Mouse (Mus musculus): Measurements from ENCODE around the gene Srbd1. TPM values are rescaled to one million over a fixed set of nuclear protein-coding genes. Genes with fewer than 3 reads are reported as not detected.
A peak's percentile ranks its signal among the peaks of the same experiment; 100 is the strongest.

The Srbd1 gene
- polyA plus RNA-seq (2015; fragmentation: Nextera tagmentation; extraction: Ambion mirVana): 16.2 and 18.4 TPM in 2 replicates

DNA sequence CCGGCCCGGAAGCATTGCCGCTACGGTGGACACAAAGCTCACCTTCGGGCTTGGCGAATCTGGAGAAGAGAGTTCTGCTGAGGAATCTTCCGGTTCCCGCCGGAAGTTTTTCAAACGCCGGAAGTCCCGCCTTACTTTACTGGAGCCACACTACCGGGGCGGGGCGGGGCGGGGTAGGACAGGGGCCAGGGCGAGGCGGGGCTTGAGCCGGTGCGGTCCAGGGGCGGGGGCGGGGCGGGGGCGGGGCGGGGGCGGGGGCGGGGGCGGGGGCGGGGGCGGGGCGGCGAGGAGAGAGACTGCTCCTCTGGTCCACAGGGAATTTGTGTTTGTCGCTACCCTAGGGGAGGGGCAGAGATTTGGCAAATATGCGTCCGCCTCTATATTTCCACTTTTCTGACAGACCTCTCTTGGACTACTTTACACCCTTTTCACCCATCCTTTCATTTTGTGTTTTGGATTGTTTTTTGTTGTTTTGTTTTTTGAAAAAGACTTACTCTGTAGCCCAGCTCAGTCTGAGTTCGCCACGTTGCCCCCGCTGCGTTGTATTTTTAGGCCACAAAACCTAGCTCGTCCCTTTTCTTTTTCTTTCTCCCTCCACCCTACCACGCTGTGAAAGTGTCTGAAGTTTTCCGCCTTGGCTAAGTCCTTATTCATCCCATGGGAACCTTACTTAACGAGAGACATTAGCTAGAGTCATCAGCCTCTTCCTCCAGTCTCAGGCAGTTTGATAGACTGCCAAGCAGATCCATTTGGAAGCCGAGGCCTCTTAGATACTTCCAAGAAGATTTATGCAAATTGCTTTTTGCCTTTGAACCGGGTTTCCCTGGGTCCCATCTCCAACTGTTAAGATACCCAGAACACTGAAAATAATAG is at the start of gene Srbd1:
Srbd1 (minus strand) TSS at position 97 of the 873 bp plus-strand sequence.
- WGBS: 2% methylated on average over 29 of the region's 45 CpGs
- peak; percentile 97 for ATAC-seq (ENCODE audit: low read depth)

DNA sequence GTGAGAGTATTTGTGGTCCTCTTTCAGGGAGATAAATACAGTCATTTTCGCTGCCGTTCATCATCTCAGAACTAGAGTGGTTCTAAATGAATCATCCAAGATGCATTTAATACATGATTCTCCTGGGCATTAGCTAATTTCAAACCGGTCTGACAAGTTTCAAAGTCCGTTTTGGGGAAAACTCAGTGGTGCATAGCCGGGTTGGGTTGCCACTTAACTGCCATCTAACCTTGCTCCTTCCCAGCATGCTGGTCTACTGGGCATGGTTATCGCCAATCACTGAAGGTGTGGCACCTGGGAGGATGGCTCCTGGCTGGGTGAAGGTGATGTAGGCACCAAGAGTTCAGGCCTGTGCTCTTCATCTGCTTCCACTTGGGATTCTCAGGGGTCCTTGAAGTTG is 49.0 kb upstream of the Srbd1 start:
- Histone ChIP-seq H3K27ac (ENCODE audit: low read length) (no peak overlapping the region), H3K9me3 (ENCODE audit: control insufficient read depth, low read length) (no peaks in the 10 kb centered on the region), H3K36me3 (ENCODE audit: control insufficient read depth, insufficient read depth, low read length) (no peaks in the 10 kb centered on the region), H3K4me2 (ENCODE audit: low read depth, low read length) (no peak overlapping the region), H3K4me3 (ENCODE audit: low read length) (no peak overlapping the region), H3K27me3 (ENCODE audit: control insufficient read depth, insufficient read depth, low read depth, low read length) (no peaks in the 10 kb centered on the region), H3K9ac (ENCODE audit: low read length) (no peak overlapping the region), H3K4me1 (replicated peaks; ENCODE audit: control insufficient read depth, insufficient read depth, low read length) (no peaks in the 10 kb centered on the region)
- 64% methylated on average over 6 of the region's 6 CpGs for WGBS
- no peak for ATAC-seq (ENCODE audit: low read depth)

More for the DNA sequence above, at the start of gene Srbd1:
- peak within 1 kb of the TSS; percentile 84 for H3K4me3 ChIP-seq (ENCODE audit: low read length)
- H3K27ac ChIP-seq (ENCODE audit: low read length): peak within 1 kb of the TSS; percentile 52
- H3K9ac ChIP-seq (ENCODE audit: low read length): peak within 1 kb of the TSS; percentile 88
- H3K27me3 ChIP-seq (ENCODE audit: control insufficient read depth, insufficient read depth, low read depth, low read length): no peaks in the 10 kb centered on the region
- H3K4me1 ChIP-seq (replicated peaks; ENCODE audit: control insufficient read depth, insufficient read depth, low read length): peaks cover 10% of the 10 kb centered on the region
- H3K36me3 ChIP-seq (ENCODE audit: control insufficient read depth, insufficient read depth, low read length): no peaks in the 10 kb centered on the region
- no peaks in the 10 kb centered on the region for H3K9me3 ChIP-seq (ENCODE audit: control insufficient read depth, low read length)
- peak within 1 kb of the TSS; percentile 98 for H3K4me2 ChIP-seq (ENCODE audit: low read depth, low read length)

DNA sequence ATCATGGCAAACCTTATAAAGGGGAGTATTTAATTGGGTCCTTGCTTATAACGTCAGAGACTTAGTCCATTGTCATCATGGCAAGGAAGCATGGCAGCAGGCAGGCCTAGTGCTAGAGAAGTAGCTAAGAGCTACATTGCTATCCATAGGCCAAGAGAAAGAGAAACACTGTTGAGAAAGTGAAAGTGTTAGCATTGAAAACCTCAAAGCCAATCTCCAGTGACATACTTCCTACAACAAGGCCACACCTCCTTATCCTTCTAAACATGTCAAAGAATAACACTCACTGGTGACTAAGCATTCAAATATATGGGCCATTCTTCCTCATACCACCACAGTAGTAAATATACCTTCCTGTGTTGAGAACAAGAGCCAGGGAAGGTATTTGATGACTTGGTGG is 42.8 kb upstream of the Srbd1 start:
- Histone ChIP-seq H3K4me3 (ENCODE audit: low read length) (no peak overlapping the region), H3K4me1 (replicated peaks; ENCODE audit: control insufficient read depth, insufficient read depth, low read length) (peaks cover 14% of the 10 kb centered on the region), H3K27ac (ENCODE audit: low read length) (no peak overlapping the region), H3K27me3 (ENCODE audit: control insufficient read depth, insufficient read depth, low read depth, low read length) (no peaks in the 10 kb centered on the region), H3K9ac (ENCODE audit: low read length) (no peak overlapping the region), H3K9me3 (ENCODE audit: control insufficient read depth, low read length) (no peaks in the 10 kb centered on the region), H3K36me3 (ENCODE audit: control insufficient read depth, insufficient read depth, low read length) (no peaks in the 10 kb centered on the region), H3K4me2 (ENCODE audit: low read depth, low read length) (no peak overlapping the region)
- ATAC-seq (ENCODE audit: low read depth): no peak
- WGBS: 95% methylated on average over 1 of the region's 1 CpGs

DNA sequence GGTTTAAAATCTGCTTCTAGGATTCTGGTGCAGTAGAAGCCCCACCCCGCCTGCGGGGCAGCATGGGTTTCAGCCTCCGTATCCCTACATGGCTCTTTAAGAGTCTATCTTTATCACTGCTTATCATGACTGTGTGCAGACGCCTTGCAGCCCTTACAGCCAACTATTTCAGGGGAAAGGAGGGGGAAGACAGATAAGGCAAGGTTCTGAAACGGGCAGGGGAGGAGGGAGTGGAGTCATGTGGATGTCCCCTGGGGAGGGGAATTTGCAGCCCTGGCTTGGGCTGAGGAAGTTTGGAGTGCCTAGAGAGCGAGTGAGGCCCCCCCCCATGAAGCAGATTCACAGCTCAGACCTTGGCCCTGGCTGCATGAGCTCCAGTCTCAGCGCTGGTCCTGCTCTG is 40.6 kb upstream of the Srbd1 start:
- peak; percentile 77 for ATAC-seq (ENCODE audit: low read depth)
- H3K4me1 ChIP-seq (replicated peaks; ENCODE audit: control insufficient read depth, insufficient read depth, low read length): peaks cover 14% of the 10 kb centered on the region
- no peak overlapping the region for H3K4me3 ChIP-seq (ENCODE audit: low read length)
- WGBS: 12% methylated on average over 7 of the region's 7 CpGs
- H3K9me3 ChIP-seq (ENCODE audit: control insufficient read depth, low read length): no peaks in the 10 kb centered on the region
- peak overlapping the region; percentile 43; the same call in 1 of the 2 replicates for H3K27ac ChIP-seq (ENCODE audit: low read length)
- 0 out of 2 replicates have a peak overlapping the region, but pooled peaks have one; percentile 20 for H3K9ac ChIP-seq (ENCODE audit: low read length)
- no peaks in the 10 kb centered on the region for H3K36me3 ChIP-seq (ENCODE audit: control insufficient read depth, insufficient read depth, low read length)
- peak overlapping the region; percentile 25 for H3K4me2 ChIP-seq (ENCODE audit: low read depth, low read length)
- H3K27me3 ChIP-seq (ENCODE audit: control insufficient read depth, insufficient read depth, low read depth, low read length): no peaks in the 10 kb centered on the region

DNA sequence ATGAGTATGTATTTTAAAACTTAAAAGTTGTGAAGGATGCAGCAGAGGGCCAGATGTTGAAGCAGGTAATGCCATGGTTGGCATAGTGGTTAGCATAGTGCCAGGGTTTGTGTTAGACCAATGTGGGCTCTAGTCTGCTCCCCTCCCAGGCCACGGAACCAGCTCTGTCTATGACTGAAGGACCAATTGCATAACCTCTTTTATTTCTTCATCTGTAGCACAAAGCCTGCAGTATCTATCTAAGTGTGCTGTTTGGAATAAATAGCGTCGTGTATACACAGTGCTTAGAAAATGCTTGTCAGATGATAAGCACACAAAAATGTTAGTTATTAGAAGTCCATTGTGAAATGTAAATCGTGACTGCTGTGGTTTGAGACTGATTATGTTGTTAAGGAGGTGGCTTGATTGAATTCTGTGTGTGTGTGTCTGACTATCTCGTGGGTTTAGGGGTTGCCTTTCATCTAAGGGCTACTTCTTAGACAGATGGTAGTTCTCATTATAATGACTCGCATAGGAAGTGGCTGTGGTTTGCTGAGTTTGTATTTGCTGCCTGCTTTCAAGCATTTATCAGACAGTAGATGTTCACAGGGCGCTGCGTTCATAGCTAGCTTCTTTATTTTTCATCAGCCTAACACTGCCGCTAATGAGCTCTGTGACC is 39.7 kb upstream of the Srbd1 start:
- Histone ChIP-seq H3K9ac (ENCODE audit: low read length) (no peak overlapping the region), H3K27me3 (ENCODE audit: control insufficient read depth, insufficient read depth, low read depth, low read length) (no peaks in the 10 kb centered on the region)

DNA sequence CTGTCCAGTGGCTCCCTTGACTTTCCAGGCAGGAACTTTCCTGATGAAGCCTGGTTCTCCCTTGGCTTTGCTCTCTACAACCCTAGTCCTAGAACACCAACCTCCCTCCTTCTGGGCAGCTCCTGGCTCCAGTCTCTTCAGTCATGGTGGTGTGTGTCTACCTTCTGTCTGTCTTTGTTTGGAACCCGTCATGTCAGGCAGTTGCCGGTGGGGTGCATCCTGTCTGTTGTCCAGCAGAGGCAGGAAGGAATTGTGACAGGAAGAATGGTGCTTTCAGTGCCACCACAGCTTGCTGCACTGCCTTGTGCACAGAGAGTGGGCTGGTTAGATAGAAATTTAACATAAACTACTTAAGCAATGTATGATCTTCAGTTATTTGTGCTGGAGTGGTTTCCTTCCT is 38.8 kb upstream of the Srbd1 start:
- Histone ChIP-seq H3K9ac (ENCODE audit: low read length) (no peak overlapping the region), H3K4me3 (ENCODE audit: low read length) (no peak overlapping the region), H3K36me3 (ENCODE audit: control insufficient read depth, insufficient read depth, low read length) (no peaks in the 10 kb centered on the region), H3K27ac (ENCODE audit: low read length) (no peak overlapping the region), H3K27me3 (ENCODE audit: control insufficient read depth, insufficient read depth, low read depth, low read length) (no peaks in the 10 kb centered on the region), H3K4me1 (replicated peaks; ENCODE audit: control insufficient read depth, insufficient read depth, low read length) (peaks cover 14% of the 10 kb centered on the region), H3K9me3 (ENCODE audit: control insufficient read depth, low read length) (no peaks in the 10 kb centered on the region), H3K4me2 (ENCODE audit: low read depth, low read length) (no peak overlapping the region)
- WGBS: 39% methylated on average over 2 of the region's 2 CpGs
- ATAC-seq (ENCODE audit: low read depth): no peak

More for the DNA sequence above, 39.7 kb upstream of the Srbd1 start:
- peaks cover 14% of the 10 kb centered on the region for H3K4me1 ChIP-seq (replicated peaks; ENCODE audit: control insufficient read depth, insufficient read depth, low read length)
- peak overlapping the region; percentile 39; the same call in 1 of the 2 replicates for H3K27ac ChIP-seq (ENCODE audit: low read length)
- H3K4me3 ChIP-seq (ENCODE audit: low read length): no peak overlapping the region
- peak; percentile 87 for ATAC-seq (ENCODE audit: low read depth)
- H3K36me3 ChIP-seq (ENCODE audit: control insufficient read depth, insufficient read depth, low read length): no peaks in the 10 kb centered on the region
- 36% methylated on average over 9 of the region's 9 CpGs for WGBS
- no peaks in the 10 kb centered on the region for H3K9me3 ChIP-seq (ENCODE audit: control insufficient read depth, low read length)
- H3K4me2 ChIP-seq (ENCODE audit: low read depth, low read length): no peak overlapping the region

DNA sequence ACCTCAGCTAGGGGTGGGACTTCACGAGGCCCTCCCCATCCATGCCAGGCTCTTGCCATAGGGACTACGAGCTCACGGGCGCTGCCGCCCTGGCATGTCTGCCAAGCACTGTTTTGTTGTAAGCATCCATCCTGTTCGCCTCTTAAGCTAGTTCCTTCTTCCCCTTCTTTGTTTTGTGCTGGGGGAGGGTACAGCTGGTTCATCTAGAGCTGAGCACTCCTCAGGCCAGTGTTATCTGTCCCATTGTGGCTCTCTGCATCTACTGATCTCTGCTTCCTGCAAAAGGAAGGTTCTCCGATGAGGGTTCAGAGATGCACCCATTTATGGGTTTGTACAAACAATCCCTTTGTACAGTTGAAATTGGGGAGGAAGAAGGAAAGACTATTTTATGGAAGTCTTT is 31.7 kb upstream of the Srbd1 start:
- Histone ChIP-seq H3K36me3 (ENCODE audit: control insufficient read depth, insufficient read depth, low read length) (no peaks in the 10 kb centered on the region; the same call in 1 of the 2 replicates), H3K4me3 (ENCODE audit: low read length) (no peak overlapping the region), H3K9ac (ENCODE audit: low read length) (no peak overlapping the region), H3K4me2 (ENCODE audit: low read depth, low read length) (no peak overlapping the region), H3K4me1 (replicated peaks; ENCODE audit: control insufficient read depth, insufficient read depth, low read length) (no peaks in the 10 kb centered on the region), H3K27me3 (ENCODE audit: control insufficient read depth, insufficient read depth, low read depth, low read length) (no peaks in the 10 kb centered on the region), H3K27ac (ENCODE audit: low read length) (no peak overlapping the region), H3K9me3 (ENCODE audit: control insufficient read depth, low read length) (no peaks in the 10 kb centered on the region)
- no peak for ATAC-seq (ENCODE audit: low read depth)
- 74% methylated on average over 7 of the region's 7 CpGs for WGBS

DNA sequence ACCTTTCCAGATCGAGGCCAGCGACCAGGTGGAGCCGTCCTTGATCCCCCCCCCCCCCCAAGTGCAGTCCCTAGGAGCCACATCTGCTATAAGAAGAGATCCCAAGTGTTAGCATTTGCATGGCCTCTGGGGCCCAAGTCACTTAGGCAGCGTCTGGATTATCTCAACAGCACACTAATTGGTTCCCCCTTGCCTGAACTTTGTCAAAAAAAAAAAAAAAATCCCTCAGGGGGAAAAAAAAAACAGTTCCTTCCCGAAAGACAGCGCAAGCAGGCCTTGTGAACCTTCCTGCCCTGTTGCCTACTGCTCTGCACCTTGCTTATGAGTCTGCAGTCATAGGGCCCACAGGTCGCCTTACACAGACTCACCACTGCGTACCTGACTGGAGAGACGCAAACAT is 30.5 kb upstream of the Srbd1 start:
- ATAC-seq (ENCODE audit: low read depth): no peak
- Histone ChIP-seq H3K9me3 (ENCODE audit: control insufficient read depth, low read length) (no peaks in the 10 kb centered on the region), H3K4me3 (ENCODE audit: low read length) (no peak overlapping the region), H3K27me3 (ENCODE audit: control insufficient read depth, insufficient read depth, low read depth, low read length) (no peaks in the 10 kb centered on the region), H3K27ac (ENCODE audit: low read length) (no peak overlapping the region), H3K36me3 (ENCODE audit: control insufficient read depth, insufficient read depth, low read length) (no peaks in the 10 kb centered on the region; the same call in 1 of the 2 replicates), H3K4me1 (replicated peaks; ENCODE audit: control insufficient read depth, insufficient read depth, low read length) (no peaks in the 10 kb centered on the region; the same call in 1 of the 2 replicates), H3K4me2 (ENCODE audit: low read depth, low read length) (no peak overlapping the region), H3K9ac (ENCODE audit: low read length) (no peak overlapping the region)
- 61% methylated on average over 9 of the region's 9 CpGs for WGBS

Measured in lung, embryonic 16.5 days (tissue).